Mouse (Mus musculus) bone marrow, adult 2 months (tissue): ENCODE results near the gene Myl9. TPM values are rescaled to one million over a fixed set of nuclear protein-coding genes. Genes with fewer than 3 reads are reported as not detected.

Experiments used
- H3K27ac ChIP-seq: fragments of 200-500 bp; 2 replicates; pipeline ENCODE4 v1.5.1; 2012; ENCODE audit warnings: low read depth, mild to moderate bottlenecking, control low read depth, inconsistent platforms, low read length; ENCODE audit not compliant: control insufficient read depth, poor library complexity, insufficient read depth
- H3K4me1 ChIP-seq: fragments of 200-500 bp; 2 replicates; pipeline ENCODE4 v1.6.1; 2011; ENCODE audit warnings: low read length; ENCODE audit not compliant: control insufficient read depth, insufficient read depth
- H3K4me3 ChIP-seq: fragments of 200-500 bp; replicated peaks from 2 replicates; pipeline ENCODE3; 2011; ENCODE audit warnings: mild to moderate bottlenecking, low read depth, low read length, control low read depth; ENCODE audit not compliant: control insufficient read depth
- CTCF ChIP-seq: fragments of 200-500 bp; IDR thresholded peaks from 2 replicates; pipeline ENCODE4 v1.5.1; 2011; ENCODE audit warnings: low read length, control low read depth; ENCODE audit not compliant: control insufficient read depth, insufficient read depth
- POLR2A ChIP-seq: fragments of 200-500 bp; IDR thresholded peaks from 2 replicates; pipeline ENCODE4 v1.6.1; 2011; ENCODE audit warnings: low read depth, mild to moderate bottlenecking, control low read depth, low read length, borderline replicate concordance; ENCODE audit not compliant: control insufficient read depth
- WGBS: fragments of 180-500 bp; shearing (Covaris S2); methylation state at CpG from one replicate; pipeline ENCODE4 v1.1.7; 2018; 5-methylcytosine and 5-hydroxymethylcytosine counted together
- polyA plus RNA-seq: library from polyadenylated mRNA; stranded (reverse); fragments of >200 nt; gene quantifications from 2 replicates; pipeline ENCODE4 v1.2.4, GENCODE M21; 2011; ENCODE audit warnings: low replicate concordance; ENCODE audit not compliant: missing spikeins, insufficient read depth, insufficient read length

Gene Myl9
- polyA plus RNA-seq, 1 experiment, result 110 TPM

DNA sequence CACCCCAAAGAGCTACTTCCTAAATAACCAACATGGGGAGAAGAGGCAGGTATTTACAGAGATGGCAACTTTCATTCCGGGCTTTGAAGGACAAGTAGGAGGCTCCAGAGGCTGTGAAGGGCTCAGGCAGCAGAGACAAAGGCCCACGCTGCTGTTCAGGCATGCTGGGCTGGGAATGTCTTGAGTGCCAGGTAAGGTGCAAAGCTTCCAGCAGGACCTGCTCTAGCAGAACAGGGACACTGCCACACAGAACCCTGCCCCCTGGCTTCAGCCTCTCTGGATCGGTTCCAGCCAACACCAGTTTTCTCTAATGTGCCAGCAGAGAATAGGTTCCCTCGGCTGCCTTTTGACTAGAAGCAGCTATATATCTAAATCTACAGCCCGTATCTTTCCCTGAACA, 8.1 kb upstream of the Myl9 start:
- Histone ChIP-seq H3K27ac (no peak overlapping the region), H3K4me3 (no peak overlapping the region), H3K4me1 (no peaks in the 10 kb centered on the region)
- TF ChIP-seq POLR2A (no peak), CTCF (no peak)
- WGBS, result 67% methylated on average over 5 of the region's 5 CpGs

DNA sequence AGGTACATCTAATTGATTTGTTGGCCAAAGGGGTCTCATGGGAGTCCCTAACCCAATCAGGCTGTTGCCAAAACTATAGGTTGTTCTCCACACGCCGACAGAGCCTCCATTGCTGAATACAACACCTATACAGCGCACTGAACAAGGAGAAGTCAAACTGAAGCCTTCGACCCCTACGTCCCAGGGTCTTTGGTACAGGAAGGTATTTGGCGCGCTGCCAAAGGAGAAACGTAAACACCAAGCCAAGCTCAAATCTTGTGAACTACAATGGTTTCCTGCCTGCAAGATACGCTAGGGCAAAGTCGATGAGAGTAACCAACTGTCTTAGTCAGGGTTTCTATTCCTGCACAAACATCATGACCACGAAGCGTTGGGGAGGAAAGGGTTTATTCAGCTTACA, 5.9 kb upstream of the Myl9 start:
- TF ChIP-seq POLR2A (no peak), CTCF (no peak)
- no peaks in the 10 kb centered on the region for H3K4me1 ChIP-seq
- H3K4me3 ChIP-seq, result no peak overlapping the region
- H3K27ac ChIP-seq, result no peak overlapping the region
- 63% methylated on average over 12 of the region's 12 CpGs for WGBS

DNA sequence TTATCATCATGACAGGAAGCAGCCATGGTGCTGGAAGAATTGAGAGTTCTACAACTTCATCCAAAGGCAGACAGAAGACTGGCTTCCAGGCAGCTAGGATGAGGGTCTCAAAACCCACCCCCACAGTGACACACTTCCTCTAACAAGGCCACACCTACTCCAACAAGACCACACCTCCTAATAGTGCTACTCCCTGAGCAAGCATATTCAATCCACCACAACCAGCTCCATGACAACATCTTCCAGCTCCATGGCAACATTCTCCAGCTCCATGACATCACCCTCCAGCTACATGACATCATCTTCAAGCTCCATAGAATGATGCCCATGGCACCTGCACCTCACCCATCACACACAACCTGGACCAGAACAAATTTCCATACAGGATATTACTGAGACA, 1.8 kb upstream of the Myl9 start:
- TF ChIP-seq CTCF, result no peak
- no peak for TF ChIP-seq POLR2A
- H3K4me1 ChIP-seq, result no peaks in the 10 kb centered on the region
- no peak overlapping the region for H3K4me3 ChIP-seq
- H3K27ac ChIP-seq, result no peak overlapping the region

DNA sequence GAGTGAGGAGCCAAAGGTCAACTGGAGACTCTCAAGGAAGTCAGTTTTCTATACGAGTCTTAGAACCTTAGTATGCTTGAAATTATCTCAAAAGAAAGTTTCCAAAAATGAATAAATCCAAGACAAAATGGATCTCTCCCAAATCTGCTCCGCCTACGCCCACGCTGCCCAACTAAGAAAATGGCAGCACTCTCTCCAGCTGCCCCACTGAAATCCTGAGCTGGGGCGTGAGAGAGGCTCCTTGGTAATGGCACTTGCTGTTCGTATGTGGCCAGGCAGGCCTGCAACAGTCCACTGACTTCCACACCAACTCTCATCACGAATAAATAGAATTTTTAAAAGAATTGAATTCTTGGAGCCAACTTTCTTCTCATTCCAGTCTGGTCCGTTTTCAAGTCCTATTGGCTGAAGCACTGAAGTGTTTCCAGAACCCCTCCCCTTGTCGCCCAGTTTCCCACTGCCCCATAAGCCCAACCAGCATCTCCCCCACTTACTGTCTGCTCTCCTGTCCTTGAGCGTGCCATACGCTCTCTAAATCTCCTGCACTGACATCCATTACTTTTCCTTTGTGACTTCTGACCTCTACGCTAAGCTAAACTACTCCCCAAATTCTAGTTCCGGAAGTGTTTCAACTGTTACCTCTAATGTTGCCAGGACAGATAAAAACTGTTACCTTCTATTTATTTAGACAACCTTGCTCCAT, 1.0 kb upstream of the Myl9 start:
- Histone ChIP-seq H3K4me3 (no peak overlapping the region), H3K27ac (no peak overlapping the region), H3K4me1 (no peaks in the 10 kb centered on the region)
- TF ChIP-seq CTCF, result no peak
- TF ChIP-seq POLR2A, result no peak
- 87% methylated on average over 13 of the region's 13 CpGs for WGBS

DNA sequence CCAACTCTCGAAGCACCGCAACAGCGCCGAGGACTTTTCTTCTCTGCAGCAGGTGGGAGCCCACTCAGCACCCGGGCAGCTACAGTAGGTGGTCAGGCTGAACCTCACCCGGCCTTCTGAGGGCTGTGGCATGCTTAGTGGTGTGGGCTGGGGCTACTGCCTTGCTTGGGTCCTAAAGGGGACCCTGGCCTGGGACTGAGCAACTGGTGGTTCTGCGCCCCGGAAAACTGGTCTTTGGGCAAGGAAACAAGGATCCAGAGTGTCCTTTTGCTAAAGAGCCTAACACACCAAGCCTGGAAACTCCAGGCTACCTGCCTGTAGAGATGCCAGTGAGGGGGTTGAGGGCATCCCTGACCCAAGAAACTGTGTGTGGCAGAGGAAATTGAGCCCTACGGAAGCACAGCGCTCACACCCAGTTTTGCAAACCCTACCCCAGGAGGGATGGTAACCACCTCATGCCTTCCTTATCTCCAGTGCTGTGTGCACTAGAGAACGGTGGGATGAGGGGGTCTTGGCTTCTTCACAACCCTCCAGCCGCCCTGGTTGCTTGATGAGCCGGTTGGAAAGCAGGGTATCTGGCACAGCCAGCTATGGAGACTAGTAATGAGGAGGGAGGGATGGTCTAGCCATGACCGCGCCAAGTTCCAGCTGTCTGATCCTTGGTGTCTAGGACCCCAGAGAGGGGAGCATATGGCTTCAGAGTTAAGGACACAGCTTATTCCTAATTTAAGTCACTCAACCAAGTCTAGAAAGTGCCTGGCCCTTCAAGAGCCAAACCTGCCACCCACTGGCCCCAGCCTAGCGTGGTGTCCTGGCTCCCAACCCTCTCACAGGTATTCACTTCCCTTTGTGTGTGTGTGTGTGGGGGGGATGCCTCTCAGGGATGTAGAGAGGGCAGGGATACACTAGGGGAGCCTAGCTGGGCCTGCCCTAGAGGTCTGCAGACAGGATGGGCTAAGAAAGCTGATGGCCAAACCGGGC, 525 bp downstream of the Myl9 start:
- Histone ChIP-seq H3K4me3 (no peak overlapping the region), H3K4me1 (no peaks in the 10 kb centered on the region), H3K27ac (no peak overlapping the region)
- no peak for TF ChIP-seq CTCF
- no peak for TF ChIP-seq POLR2A
- 44% methylated on average over 17 of the region's 17 CpGs for WGBS

DNA sequence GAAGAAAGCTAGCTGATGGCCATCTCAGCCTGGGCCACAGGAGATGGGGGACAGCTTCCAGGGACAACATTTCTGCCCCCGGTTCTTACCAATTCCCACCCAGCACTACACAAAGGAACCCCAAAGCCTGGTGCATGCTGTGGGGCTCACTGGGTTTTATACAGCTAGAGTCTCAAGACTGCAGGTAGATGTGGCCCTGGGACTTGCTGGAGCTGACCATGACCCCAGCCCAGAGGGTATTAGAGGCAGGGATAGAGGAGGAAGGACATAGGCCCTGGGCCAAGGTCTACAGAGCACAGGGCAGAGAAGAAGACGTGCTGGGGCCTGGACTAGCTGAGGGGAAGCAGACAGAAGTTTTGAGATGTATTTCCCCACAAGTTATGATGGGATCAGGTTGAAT, 1.7 kb downstream of the Myl9 start:
- peaks cover 2% of the 10 kb centered on the region; the same call in 1 of the 2 replicates for H3K4me1 ChIP-seq
- TF ChIP-seq CTCF (no peak), POLR2A (no peak)
- WGBS, result 86% methylated on average over 2 of the region's 2 CpGs
- no peak overlapping the region for H3K4me3 ChIP-seq
- H3K27ac ChIP-seq, result no peak overlapping the region

DNA sequence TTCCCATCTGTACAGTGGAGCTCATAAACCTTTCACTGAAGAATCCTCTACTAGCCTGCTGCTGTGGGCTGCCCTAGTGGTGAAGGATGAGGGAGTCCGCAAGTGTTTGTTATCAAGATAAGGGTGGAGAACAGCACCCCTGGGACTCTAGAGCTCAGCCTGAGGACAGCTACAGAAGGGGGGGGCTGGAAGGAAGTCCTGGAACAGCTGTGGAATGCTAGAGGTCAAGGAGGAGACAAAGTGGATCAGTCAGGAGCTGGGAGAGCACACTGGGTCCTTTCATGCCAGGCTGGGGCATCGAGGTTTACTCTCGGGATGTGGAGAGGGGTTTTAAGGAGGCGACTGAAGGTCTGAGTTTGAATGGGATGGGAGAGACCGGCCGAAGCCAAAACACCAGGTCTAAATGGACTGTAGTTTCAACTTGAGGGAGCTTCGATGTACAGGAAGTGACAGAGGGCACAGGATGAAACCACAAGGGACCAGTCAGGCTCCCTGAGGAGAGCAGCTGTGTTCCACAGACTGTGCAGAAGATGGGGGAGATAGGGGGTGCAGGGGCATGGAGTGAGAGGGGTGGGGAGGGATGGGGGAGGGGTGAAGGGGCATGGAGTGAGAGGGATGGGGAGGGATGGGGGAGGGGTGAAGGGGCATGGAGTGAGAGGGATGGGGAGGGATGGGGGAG, 2.2 kb downstream of the Myl9 start:
- 0 out of 2 replicates have a peak overlapping the region, but pooled peaks have one; percentile 44 for H3K27ac ChIP-seq
- H3K4me1 ChIP-seq, result peaks cover 2% of the 10 kb centered on the region; the same call in 1 of the 2 replicates
- WGBS, result 37% methylated on average over 7 of the region's 7 CpGs
- TF ChIP-seq POLR2A, result no peak
- no peak for TF ChIP-seq CTCF
- no peak overlapping the region for H3K4me3 ChIP-seq

DNA sequence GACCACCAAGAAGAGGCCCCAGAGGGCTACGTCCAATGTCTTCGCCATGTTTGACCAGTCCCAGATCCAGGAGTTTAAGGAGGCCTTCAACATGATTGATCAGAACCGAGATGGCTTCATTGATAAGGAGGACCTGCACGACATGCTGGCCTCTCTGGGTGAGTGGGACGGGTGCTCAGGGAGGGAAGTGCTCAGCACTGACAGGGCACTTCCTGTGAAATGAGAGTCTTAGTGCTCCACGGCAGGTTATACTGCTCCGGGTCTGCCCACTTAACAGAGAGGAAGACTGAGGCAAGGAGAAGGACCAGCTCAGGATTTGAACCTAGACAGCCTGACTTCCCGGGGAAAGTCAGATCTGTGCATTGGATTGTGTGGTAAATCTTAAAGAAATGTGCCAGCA, 3.4 kb downstream of the Myl9 start:
- Histone ChIP-seq H3K4me3 (no peak overlapping the region), H3K4me1 (peaks cover 2% of the 10 kb centered on the region; the same call in 1 of the 2 replicates), H3K27ac (no peak overlapping the region)
- WGBS, result 63% methylated on average over 8 of the region's 8 CpGs
- no peak for TF ChIP-seq CTCF
- TF ChIP-seq POLR2A, result no peak
